Mouse (Mus musculus) small intestine, adult 2 months (tissue): ENCODE measurements around the gene Maneal. TPM values are rescaled to one million over a fixed set of nuclear protein-coding genes. Genes with fewer than 3 reads are reported as not detected.

Experiments
- H3K27ac ChIP-seq: fragments of 200-500 bp; 2 replicates; pipeline ENCODE4 v1.5.1; 2012; ENCODE audit warnings: low read depth, low read length, control low read depth, inconsistent platforms; ENCODE audit not compliant: insufficient read depth
- H3K27me3 ChIP-seq: fragments of 200-500 bp; 2 replicates; pipeline ENCODE4 v1.6.1; 2012; ENCODE audit warnings: mild to moderate bottlenecking, moderate library complexity, low read length, inconsistent platforms; ENCODE audit not compliant: control insufficient read depth, insufficient read depth
- H3K36me3 ChIP-seq: fragments of 200-500 bp; 2 replicates; pipeline ENCODE4 v1.6.1; 2012; ENCODE audit warnings: mild to moderate bottlenecking, low read length, control low read depth, inconsistent platforms; ENCODE audit not compliant: control insufficient read depth, insufficient read depth
- H3K4me1 ChIP-seq: fragments of 200-500 bp; 2 replicates; pipeline ENCODE4 v1.6.1; 2012; ENCODE audit warnings: low read length, inconsistent platforms, mixed read lengths; ENCODE audit not compliant: control insufficient read depth, insufficient read depth, insufficient read length
- H3K4me3 ChIP-seq: fragments of 200-500 bp; 2 replicates; pipeline ENCODE4 v1.5.1; 2012; ENCODE audit warnings: low read depth, mild to moderate bottlenecking, control low read depth, inconsistent platforms, low read length, moderate library complexity
- CTCF ChIP-seq: fragments of 200-500 bp; IDR thresholded peaks from 2 replicates; pipeline ENCODE4 v1.5.1; 2012; ENCODE audit warnings: low read depth, mild to moderate bottlenecking, control low read depth, inconsistent platforms, low read length, moderate library complexity, mixed read lengths; ENCODE audit not compliant: insufficient replicate concordance, insufficient read length; ENCODE audit errors: extremely low read depth
- POLR2A ChIP-seq: fragments of 200-500 bp; IDR thresholded peaks from 2 replicates; pipeline ENCODE4 v1.6.1; 2012; ENCODE audit warnings: low read depth, mild to moderate bottlenecking, control low read depth, inconsistent platforms, low read length, moderate library complexity
- WGBS: fragments of 180-500 bp; shearing (Covaris S2); methylation state at CpG from one replicate; pipeline ENCODE4 v1.1.7; 2018; 5-methylcytosine and 5-hydroxymethylcytosine counted together
- polyA plus RNA-seq: library from polyadenylated mRNA; depleted of rRNA; stranded (reverse); fragments of >200 nt; gene quantifications from 2 replicates; pipeline ENCODE4 v1.2.3, GENCODE M21; 2012; rRNA removed

The Maneal gene
- polyA plus RNA-seq, 1 experiment, result 0.33 TPM

DNA sequence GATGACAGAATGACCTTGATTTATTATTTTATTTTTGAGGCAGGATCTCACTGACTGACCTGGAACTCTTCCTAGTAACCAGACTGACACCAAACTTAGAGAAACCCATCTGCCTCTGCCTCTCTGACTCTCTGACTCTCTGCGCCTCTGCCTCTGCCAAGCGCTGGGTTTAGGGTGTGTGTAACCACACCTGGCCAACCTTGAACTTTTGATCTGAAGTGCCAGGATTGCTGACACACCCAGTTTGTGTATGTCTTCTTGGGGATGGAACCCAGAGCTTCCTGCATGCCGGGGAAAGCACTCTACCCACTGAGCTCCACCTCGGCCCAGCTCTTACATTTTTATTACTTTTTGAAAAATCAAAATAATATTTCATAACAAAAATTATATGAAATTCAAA is 43.1 kb downstream of the Maneal start:
- Histone ChIP-seq H3K27ac (peak overlapping the region; percentile 48; the same call in 1 of the 2 replicates), H3K4me3 (no peak overlapping the region), H3K36me3 (peaks cover 39% of the 10 kb centered on the region), H3K4me1 (peaks cover 14% of the 10 kb centered on the region; the same call in 1 of the 2 replicates), H3K27me3 (no peaks in the 10 kb centered on the region)
- no peak for TF ChIP-seq POLR2A
- no peak for TF ChIP-seq CTCF
- 22% methylated on average over 4 of the region's 4 CpGs for WGBS

GRCm38 (mm10) chr4:124817803-124818202 is 44.2 kb downstream of the Maneal start:
- peak overlapping the region; percentile 48 for H3K27ac ChIP-seq
- H3K36me3 ChIP-seq, result peaks cover 30% of the 10 kb centered on the region
- H3K4me1 ChIP-seq, result peaks cover 14% of the 10 kb centered on the region; the same call in 1 of the 2 replicates
- H3K27me3 ChIP-seq, result no peaks in the 10 kb centered on the region
- 12% methylated on average over 6 of the region's 6 CpGs for WGBS
- TF ChIP-seq POLR2A (peak; percentile 63; the same call in 1 of the 2 replicates), CTCF (no peak)
- H3K4me3 ChIP-seq, result no peak overlapping the region

DNA sequence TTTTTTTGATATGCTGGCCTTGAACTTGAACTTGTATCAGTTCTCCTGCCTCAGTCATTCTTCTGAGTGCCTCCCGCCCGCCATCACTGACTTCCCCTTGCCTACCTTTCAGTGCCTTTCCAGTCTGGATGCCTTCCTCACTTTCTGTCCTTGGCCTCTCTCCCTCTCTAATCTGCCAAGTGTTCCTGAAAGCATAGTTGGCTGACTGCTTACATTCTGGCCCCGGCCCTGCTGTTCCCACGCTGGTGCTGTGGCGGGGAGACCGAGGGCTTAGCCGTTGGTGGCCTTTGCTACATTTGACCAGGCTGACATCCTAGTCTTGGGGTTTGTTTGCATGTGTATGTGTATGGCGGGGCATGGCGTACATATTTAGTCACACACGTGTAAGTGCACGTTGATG is 46.1 kb downstream of the Maneal start:
- H3K36me3 ChIP-seq, result peaks cover 25% of the 10 kb centered on the region
- no peak overlapping the region for H3K27ac ChIP-seq
- peaks cover 14% of the 10 kb centered on the region; the same call in 1 of the 2 replicates for H3K4me1 ChIP-seq
- 82% methylated on average over 11 of the region's 11 CpGs for WGBS
- TF ChIP-seq CTCF, result no peak
- no peak for TF ChIP-seq POLR2A
- H3K4me3 ChIP-seq, result no peak overlapping the region
- no peaks in the 10 kb centered on the region for H3K27me3 ChIP-seq

DNA sequence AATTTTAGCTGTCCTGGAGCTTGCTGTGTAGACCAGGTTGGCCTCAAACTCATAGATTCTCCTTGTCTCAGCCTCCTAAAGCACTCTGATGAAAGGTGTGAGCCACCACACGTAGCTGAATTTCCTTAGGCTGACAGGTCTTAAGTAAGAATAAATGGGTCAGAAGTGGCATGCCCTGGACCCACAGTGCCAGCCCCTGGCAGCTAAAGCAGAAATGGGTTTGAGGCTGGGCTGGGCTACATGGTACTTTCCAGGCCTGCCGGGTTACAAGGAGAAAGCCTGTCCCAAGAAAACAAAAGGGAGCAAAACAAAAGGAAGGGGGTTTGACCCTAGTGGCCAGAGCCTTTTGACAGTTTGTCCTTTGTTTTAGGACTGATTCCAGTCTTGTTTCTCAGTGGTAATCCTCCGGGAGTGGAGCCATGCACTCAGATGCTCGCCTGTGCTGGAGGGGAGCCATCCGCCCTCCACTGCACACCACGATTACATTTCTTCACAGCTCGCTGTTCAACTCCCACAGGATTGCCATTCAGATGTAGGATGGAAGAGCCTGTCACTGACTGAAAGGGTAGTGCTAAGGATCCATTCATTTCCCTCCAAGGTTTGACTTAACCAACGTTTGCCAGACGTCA is 50.5 kb downstream of the Maneal start:
- TF ChIP-seq POLR2A, result no peak
- TF ChIP-seq CTCF, result no peak
- Histone ChIP-seq H3K27ac (no peak overlapping the region), H3K36me3 (peaks cover 28% of the 10 kb centered on the region), H3K4me1 (peaks cover 14% of the 10 kb centered on the region; the same call in 1 of the 2 replicates), H3K4me3 (no peak overlapping the region), H3K27me3 (no peaks in the 10 kb centered on the region)
- WGBS, result 76% methylated on average over 9 of the region's 9 CpGs

GRCm38 (mm10) chr4:124810056-124810455 is 51.9 kb downstream of the Maneal start:
- WGBS, result 73% methylated on average over 7 of the region's 7 CpGs
- TF ChIP-seq CTCF (no peak), POLR2A (no peak)
- H3K4me1 ChIP-seq, result peaks cover 20% of the 10 kb centered on the region; the same call in 1 of the 2 replicates
- H3K27ac ChIP-seq, result no peak overlapping the region
- peaks cover 32% of the 10 kb centered on the region for H3K36me3 ChIP-seq
- H3K27me3 ChIP-seq, result no peaks in the 10 kb centered on the region
- H3K4me3 ChIP-seq, result no peak overlapping the region

- Histone ChIP-seq H3K27me3 (no peaks in the 10 kb centered on the region), H3K4me1 (peaks cover 24% of the 10 kb centered on the region; the same call in 1 of the 2 replicates), H3K27ac (0 out of 2 replicates have a peak overlapping the region, but pooled peaks have one; percentile 29), H3K36me3 (peaks cover 34% of the 10 kb centered on the region), H3K4me3 (no peak overlapping the region)
- TF ChIP-seq CTCF (no peak), POLR2A (no peak)
- WGBS, result 65% methylated on average over 9 of the region's 9 CpGs
Observed at GRCm38 (mm10) chr4:124809136-124809883, 52.7 kb downstream of the Maneal start.

- Histone ChIP-seq H3K36me3 (peaks cover 34% of the 10 kb centered on the region), H3K4me1 (peaks cover 27% of the 10 kb centered on the region; the same call in 1 of the 2 replicates), H3K27ac (peak overlapping the region; percentile 29; the same call in 1 of the 2 replicates), H3K4me3 (no peak overlapping the region), H3K27me3 (no peaks in the 10 kb centered on the region)
- no peak for TF ChIP-seq CTCF
- TF ChIP-seq POLR2A, result no peak
- 68% methylated on average over 5 of the region's 5 CpGs for WGBS
Observed at GRCm38 (mm10) chr4:124808511-124808910, 53.5 kb downstream of the Maneal start.

Other genes starting within 250 kb of the Maneal start
- gene Pou3f1, start 205.4 kb downstream of the Maneal start, polyA plus RNA-seq, result 0.04 and 0.09 TPM in 2 replicates
- gene Utp11, start 168.6 kb downstream of the Maneal start, polyA plus RNA-seq, result 0.57 and 0.85 TPM in 2 replicates
- gene Fhl3, start 161.5 kb downstream of the Maneal start, polyA plus RNA-seq, result 6.8 and 9.2 TPM in 2 replicates
- gene Sf3a3, start 147.4 kb downstream of the Maneal start, polyA plus RNA-seq, result 3.3 and 7.2 TPM in 2 replicates
- 21.8 and 26.7 TPM in 2 replicates for gene Inpp5b, start 120.3 kb downstream of the Maneal start, polyA plus RNA-seq
- gene Mtf1, start 60.1 kb downstream of the Maneal start, polyA plus RNA-seq, result 2.8 and 12.4 TPM in 2 replicates
- gene Yrdc, start 11.5 kb downstream of the Maneal start, polyA plus RNA-seq, result 22.4 and 24.3 TPM in 2 replicates
- gene 1110065P20Rik, start 11.0 kb downstream of the Maneal start, polyA plus RNA-seq, result 29.9 and 31.4 TPM in 2 replicates
- not detected in 2 replicates for gene Epha10, start 18.7 kb upstream of the Maneal start, polyA plus RNA-seq
- gene 9930104L06Rik, start 74.9 kb upstream of the Maneal start, polyA plus RNA-seq, result 5.2 and 7.1 TPM in 2 replicates
- 8.4 and 18.7 TPM in 2 replicates for gene Cdca8, start 77.1 kb upstream of the Maneal start, polyA plus RNA-seq
- gene Rspo1, start 124.3 kb upstream of the Maneal start, polyA plus RNA-seq, result 0.60 and 1.6 TPM in 2 replicates
- gene Gnl2, start 154.4 kb upstream of the Maneal start, polyA plus RNA-seq, result 1.5 and 3.5 TPM in 2 replicates
- gene Dnali1, start 203.5 kb upstream of the Maneal start, polyA plus RNA-seq, result not detected in 2 replicates
- 4.2 and 6.2 TPM in 2 replicates for gene Snip1, start 204.5 kb upstream of the Maneal start, polyA plus RNA-seq
- gene Meaf6, start 223.0 kb upstream of the Maneal start, polyA plus RNA-seq, result 3.5 and 9.1 TPM in 2 replicates